Mouse (Mus musculus): ENCODE measurements around the gene Ap2b1. TPM values are rescaled to one million over a fixed set of nuclear protein-coding genes. Genes with fewer than 3 reads are reported as not detected.
"Not testable (repeated sequence)": the region's sequence is repeated elsewhere in the genome, so short reads cannot be mapped to it uniquely, and the experiment has no call there.

Gene Ap2b1
- 51.5 and 66.1 TPM in 2 replicates for polyA plus RNA-seq (2014; fragmentation: Nextera tagmentation; extraction: Ambion mirVana)

DNA sequence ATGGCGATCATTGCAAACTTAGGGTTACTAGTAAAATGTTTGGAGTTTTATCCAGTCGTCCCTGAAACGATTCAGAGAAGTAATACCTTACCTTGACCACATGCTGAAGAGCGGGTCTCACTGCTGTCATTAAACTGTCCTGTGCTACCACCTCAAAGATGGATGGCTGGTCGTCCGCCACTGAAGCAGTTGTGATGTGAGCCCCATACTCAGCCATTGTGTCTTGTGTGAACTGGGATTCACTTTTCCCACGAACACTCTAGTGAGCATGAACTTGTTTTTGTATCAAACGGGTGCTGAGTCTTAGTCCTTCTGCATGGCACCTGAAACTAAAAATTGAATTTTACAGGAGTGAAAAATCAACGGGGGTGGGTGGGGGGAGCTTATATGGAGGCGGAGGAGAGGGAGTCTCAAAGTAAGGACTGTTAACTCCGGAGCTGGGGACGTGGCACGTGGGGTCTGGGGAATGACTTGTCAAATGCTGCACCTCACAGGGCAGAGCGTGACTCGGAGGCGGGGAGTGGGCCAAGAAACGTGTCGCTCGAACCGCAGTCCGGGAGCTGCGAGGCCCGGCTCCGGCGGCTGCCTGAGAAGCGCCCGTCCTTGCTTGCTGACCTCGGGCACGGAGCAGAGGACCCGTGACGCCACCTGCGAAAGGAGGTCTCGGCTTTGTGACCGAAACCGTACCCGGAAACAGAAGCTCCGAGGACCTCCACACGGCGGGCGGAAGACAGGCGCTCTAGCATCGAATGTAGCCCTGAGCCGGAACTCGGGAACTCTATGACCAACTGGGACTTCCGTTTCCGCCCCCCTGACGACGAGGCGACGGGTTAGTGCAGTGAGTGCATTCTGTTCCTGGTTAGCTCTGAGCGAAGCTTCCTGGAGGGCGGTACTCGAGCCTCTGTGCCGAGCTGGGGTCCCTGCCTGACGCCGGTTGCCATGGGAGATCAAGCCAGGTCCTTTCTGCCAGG is at the start of gene Ap2b1:
Ap2b1 (plus strand) TSS at position 800 of the 971 bp plus-strand sequence.
- peak within 1 kb of the TSS; percentile 88 for H3K9ac ChIP-seq (ENCODE audit: low read depth, low read length)
- peak within 1 kb of the TSS; percentile 85 for H3K4me2 ChIP-seq
- peaks cover 6% of the 10 kb centered on the region; the same call in 1 of the 2 replicates for H3K36me3 ChIP-seq (ENCODE audit: control insufficient read depth, insufficient read depth, low read length)
- H3K4me1 ChIP-seq (ENCODE audit: control insufficient read depth, insufficient read depth, low read length): peaks cover 9% of the 10 kb centered on the region; the same call in 1 of the 2 replicates
- no peaks in the 10 kb centered on the region for H3K9me3 ChIP-seq (replicated peaks; ENCODE audit: control insufficient read depth, low read length)
- no peaks in the 10 kb centered on the region for H3K27me3 ChIP-seq (ENCODE audit: control insufficient read depth, insufficient read depth, low read length)
- 3% methylated on average over 56 of the region's 56 CpGs for WGBS (ENCODE audit: insufficient replicate concordance)
- H3K4me3 ChIP-seq (ENCODE audit: low read depth, low read length): peak within 1 kb of the TSS; percentile 79
- peak; percentile 87 for ATAC-seq (replicated peaks; ENCODE audit: insufficient number of reproducible peaks, low FRiP score, low TSS enrichment)
- H3K27ac ChIP-seq (ENCODE audit: low read depth, low read length): peak within 1 kb of the TSS; percentile 92

GRCm38 (mm10) chr11:83257211-83257610 is 41.6 kb upstream of the Ap2b1 start:
- not testable (repeated sequence) for H3K9me3 ChIP-seq (replicated peaks; ENCODE audit: control insufficient read depth, low read length); H3K4me1 ChIP-seq (ENCODE audit: control insufficient read depth, insufficient read depth, low read length); ATAC-seq (replicated peaks; ENCODE audit: insufficient number of reproducible peaks, low FRiP score, low TSS enrichment); H3K4me2 ChIP-seq; H3K4me3 ChIP-seq (ENCODE audit: low read depth, low read length); H3K27ac ChIP-seq (ENCODE audit: low read depth, low read length); H3K36me3 ChIP-seq (ENCODE audit: control insufficient read depth, insufficient read depth, low read length); H3K9ac ChIP-seq (ENCODE audit: low read depth, low read length); H3K27me3 ChIP-seq (ENCODE audit: control insufficient read depth, insufficient read depth, low read length)
- 44% methylated on average over 5 of the region's 5 CpGs for WGBS (ENCODE audit: insufficient replicate concordance)

DNA sequence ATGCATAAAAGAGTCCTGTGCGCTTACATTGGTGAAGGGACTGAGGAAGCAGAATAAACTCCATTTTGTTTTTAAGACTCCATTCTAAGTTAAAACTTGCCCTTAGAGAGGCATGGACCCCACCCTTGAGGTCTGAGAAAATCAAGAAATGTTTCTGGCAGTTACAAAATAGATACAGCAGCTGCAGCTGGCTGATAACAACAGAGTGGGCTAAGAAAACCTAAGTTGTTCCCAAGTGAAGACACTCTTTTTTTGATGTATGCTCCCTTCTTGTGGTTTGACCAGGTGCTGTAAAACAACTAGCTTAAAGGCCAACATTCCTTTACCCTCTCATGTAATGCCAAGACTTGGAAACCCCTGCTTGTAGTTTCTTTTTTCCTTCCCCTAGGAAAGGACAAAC is 36.2 kb upstream of the Ap2b1 start:
- H3K4me2 ChIP-seq: no peak overlapping the region
- no peaks in the 10 kb centered on the region for H3K36me3 ChIP-seq (ENCODE audit: control insufficient read depth, insufficient read depth, low read length)
- no peak overlapping the region for H3K9ac ChIP-seq (ENCODE audit: low read depth, low read length)
- H3K27ac ChIP-seq (ENCODE audit: low read depth, low read length): no peak overlapping the region
- H3K4me3 ChIP-seq (ENCODE audit: low read depth, low read length): no peak overlapping the region
- H3K4me1 ChIP-seq (ENCODE audit: control insufficient read depth, insufficient read depth, low read length): no peaks in the 10 kb centered on the region
- no peaks in the 10 kb centered on the region for H3K9me3 ChIP-seq (replicated peaks; ENCODE audit: control insufficient read depth, low read length)
- 90% methylated on average over 1 of the region's 1 CpGs for WGBS (ENCODE audit: insufficient replicate concordance)
- no peak for ATAC-seq (replicated peaks; ENCODE audit: insufficient number of reproducible peaks, low FRiP score, low TSS enrichment)
- H3K27me3 ChIP-seq (ENCODE audit: control insufficient read depth, insufficient read depth, low read length): no peaks in the 10 kb centered on the region

GRCm38 (mm10) chr11:83263146-83263545 is 35.7 kb upstream of the Ap2b1 start:
- no peak overlapping the region for H3K27ac ChIP-seq (ENCODE audit: low read depth, low read length)
- H3K27me3 ChIP-seq (ENCODE audit: control insufficient read depth, insufficient read depth, low read length): no peaks in the 10 kb centered on the region
- H3K4me3 ChIP-seq (ENCODE audit: low read depth, low read length): no peak overlapping the region
- no peaks in the 10 kb centered on the region for H3K36me3 ChIP-seq (ENCODE audit: control insufficient read depth, insufficient read depth, low read length)
- no peaks in the 10 kb centered on the region for H3K9me3 ChIP-seq (replicated peaks; ENCODE audit: control insufficient read depth, low read length)
- ATAC-seq (replicated peaks; ENCODE audit: insufficient number of reproducible peaks, low FRiP score, low TSS enrichment): no peak
- no peak overlapping the region for H3K4me2 ChIP-seq
- H3K4me1 ChIP-seq (ENCODE audit: control insufficient read depth, insufficient read depth, low read length): no peaks in the 10 kb centered on the region
- H3K9ac ChIP-seq (ENCODE audit: low read depth, low read length): no peak overlapping the region
- 51% methylated on average over 3 of the region's 3 CpGs for WGBS (ENCODE audit: insufficient replicate concordance)

- peak overlapping the region; percentile 84 for H3K9ac ChIP-seq (ENCODE audit: low read depth, low read length)
- no peaks in the 10 kb centered on the region for H3K4me1 ChIP-seq (ENCODE audit: control insufficient read depth, insufficient read depth, low read length)
- peak overlapping the region; percentile 76; the same call in 1 of the 2 replicates for H3K27ac ChIP-seq (ENCODE audit: low read depth, low read length)
- 2% methylated on average over 6 of the region's 6 CpGs for WGBS (ENCODE audit: insufficient replicate concordance)
- 0 out of 2 replicates have a peak, but pooled peaks have one; percentile 28 for ATAC-seq (replicated peaks; ENCODE audit: insufficient number of reproducible peaks, low FRiP score, low TSS enrichment)
- H3K4me3 ChIP-seq (ENCODE audit: low read depth, low read length): peak overlapping the region; percentile 61
- no peaks in the 10 kb centered on the region for H3K9me3 ChIP-seq (replicated peaks; ENCODE audit: control insufficient read depth, low read length)
- peak overlapping the region; percentile 61 for H3K4me2 ChIP-seq
- H3K27me3 ChIP-seq (ENCODE audit: control insufficient read depth, insufficient read depth, low read length): peaks cover 4% of the 10 kb centered on the region; the same call in 1 of the 2 replicates
- H3K36me3 ChIP-seq (ENCODE audit: control insufficient read depth, insufficient read depth, low read length): no peaks in the 10 kb centered on the region
These were observed 28.0 kb upstream of the Ap2b1 start for GRCm38 (mm10) chr11:83270842-83271150.

DNA sequence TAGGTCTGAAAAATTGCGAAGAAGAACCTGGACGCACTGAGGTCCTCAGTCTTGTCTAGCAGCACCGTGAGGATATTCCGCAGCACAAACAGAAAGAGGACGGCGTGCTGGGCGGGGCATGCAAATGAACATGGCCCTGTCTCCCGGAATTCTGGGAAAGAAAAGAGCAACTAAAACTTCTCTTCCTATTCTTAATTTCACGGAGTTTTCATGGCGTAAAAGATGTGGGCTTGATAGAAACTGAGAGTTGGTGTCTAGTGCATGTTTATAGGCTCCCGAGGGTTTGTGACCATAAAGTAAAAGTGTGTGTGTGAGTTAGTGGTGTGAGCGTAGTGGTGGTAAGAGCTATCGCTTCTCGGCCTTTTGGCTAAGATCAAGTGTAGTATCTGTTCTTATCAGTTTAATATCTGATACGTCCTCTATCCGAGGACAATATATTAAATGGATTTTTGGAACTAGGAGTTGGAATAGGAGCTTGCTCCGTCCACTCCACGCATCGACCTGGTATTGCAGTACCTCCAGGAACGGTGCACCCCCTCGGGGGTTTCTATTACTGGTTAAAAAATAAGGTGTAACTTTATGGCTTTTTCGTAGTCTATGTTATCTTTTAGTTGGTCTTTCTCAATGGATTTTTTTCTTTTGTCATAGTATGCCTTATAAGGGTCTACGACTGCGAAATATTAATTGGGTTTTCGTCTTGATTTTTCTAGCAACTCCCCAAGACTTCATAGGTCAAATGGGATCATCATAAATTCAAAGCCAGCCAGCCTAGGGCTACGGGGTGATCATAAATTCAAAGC is 27.5 kb upstream of the Ap2b1 start:
- peaks cover 4% of the 10 kb centered on the region; the same call in 1 of the 2 replicates for H3K27me3 ChIP-seq (ENCODE audit: control insufficient read depth, insufficient read depth, low read length)
- peak; percentile 83 for ATAC-seq (replicated peaks; ENCODE audit: insufficient number of reproducible peaks, low FRiP score, low TSS enrichment)
- peak overlapping the region; percentile 84 for H3K9ac ChIP-seq (ENCODE audit: low read depth, low read length)
- H3K27ac ChIP-seq (ENCODE audit: low read depth, low read length): peak overlapping the region; percentile 76
- H3K36me3 ChIP-seq (ENCODE audit: control insufficient read depth, insufficient read depth, low read length): no peaks in the 10 kb centered on the region
- peak overlapping the region; percentile 61 for H3K4me3 ChIP-seq (ENCODE audit: low read depth, low read length)
- H3K4me1 ChIP-seq (ENCODE audit: control insufficient read depth, insufficient read depth, low read length): no peaks in the 10 kb centered on the region
- H3K4me2 ChIP-seq: peak overlapping the region; percentile 61
- H3K9me3 ChIP-seq (replicated peaks; ENCODE audit: control insufficient read depth, low read length): no peaks in the 10 kb centered on the region
- WGBS (ENCODE audit: insufficient replicate concordance): under 1% methylated on average over 26 of the region's 26 CpGs

GRCm38 (mm10) chr11:83271951-83272843 is 26.6 kb upstream of the Ap2b1 start:
- Histone ChIP-seq H3K9ac (ENCODE audit: low read depth, low read length) (no peak overlapping the region), H3K9me3 (replicated peaks; ENCODE audit: control insufficient read depth, low read length) (no peaks in the 10 kb centered on the region), H3K4me1 (ENCODE audit: control insufficient read depth, insufficient read depth, low read length) (no peaks in the 10 kb centered on the region), H3K4me3 (ENCODE audit: low read depth, low read length) (no peak overlapping the region), H3K27me3 (ENCODE audit: control insufficient read depth, insufficient read depth, low read length) (peaks cover 6% of the 10 kb centered on the region; the same call in 1 of the 2 replicates), H3K36me3 (ENCODE audit: control insufficient read depth, insufficient read depth, low read length) (no peaks in the 10 kb centered on the region), H3K27ac (ENCODE audit: low read depth, low read length) (no peak overlapping the region), H3K4me2 (peak overlapping the region; percentile 14; the same call in 1 of the 2 replicates)
- WGBS (ENCODE audit: insufficient replicate concordance): 26% methylated on average over 2 of the region's 2 CpGs
- no peak for ATAC-seq (replicated peaks; ENCODE audit: insufficient number of reproducible peaks, low FRiP score, low TSS enrichment)

- H3K4me1 ChIP-seq (ENCODE audit: control insufficient read depth, insufficient read depth, low read length): no peaks in the 10 kb centered on the region
- no peak overlapping the region for H3K4me3 ChIP-seq (ENCODE audit: low read depth, low read length)
- peaks cover 6% of the 10 kb centered on the region; the same call in 1 of the 2 replicates for H3K27me3 ChIP-seq (ENCODE audit: control insufficient read depth, insufficient read depth, low read length)
- no peaks in the 10 kb centered on the region for H3K9me3 ChIP-seq (replicated peaks; ENCODE audit: control insufficient read depth, low read length)
- 66% methylated on average over 7 of the region's 7 CpGs for WGBS (ENCODE audit: insufficient replicate concordance)
- no peak overlapping the region for H3K4me2 ChIP-seq
- H3K36me3 ChIP-seq (ENCODE audit: control insufficient read depth, insufficient read depth, low read length): no peaks in the 10 kb centered on the region
- H3K27ac ChIP-seq (ENCODE audit: low read depth, low read length): no peak overlapping the region
- no peak overlapping the region for H3K9ac ChIP-seq (ENCODE audit: low read depth, low read length)
- no peak for ATAC-seq (replicated peaks; ENCODE audit: insufficient number of reproducible peaks, low FRiP score, low TSS enrichment)
These were observed 22.6 kb upstream of the Ap2b1 start for GRCm38 (mm10) chr11:83276251-83276650.

All from heart, embryonic 11.5 days (tissue).